Mouse (Mus musculus) stomach, postnatal 0 days (tissue): ENCODE data around the gene Syt9.

Source experiments
- CTCF ChIP-seq: IDR thresholded peaks from 2 replicates; pipeline ENCODE4 v1.5.1; 2016; ENCODE audit warnings: antibody characterized with exemption, low read depth, mild to moderate bottlenecking, moderate library complexity
- EP300 ChIP-seq: optimal IDR thresholded peaks from 2 replicates; pipeline ENCODE3; 2016; ENCODE audit warnings: antibody characterized with exemption

DNA sequence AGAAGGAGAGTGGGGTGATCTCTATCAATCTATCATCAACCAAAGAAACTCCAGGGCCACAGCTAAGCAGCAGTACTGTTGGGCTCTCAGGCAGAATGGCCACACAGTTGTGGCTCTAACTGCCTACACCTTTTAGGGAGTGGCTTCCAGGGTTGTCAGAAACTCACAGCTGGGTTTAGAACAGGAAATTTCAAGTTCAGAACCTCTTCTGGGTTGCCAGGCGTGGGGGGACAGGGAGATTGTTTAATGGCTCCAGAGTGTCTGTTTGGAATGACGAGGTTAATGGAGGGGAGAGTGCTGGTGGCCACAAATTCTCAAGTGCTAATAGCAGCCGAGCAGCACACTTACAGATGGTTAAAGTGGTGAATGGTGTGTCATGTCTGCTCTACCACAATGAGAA lies 92.4 kb downstream of the Syt9 start:
- TF ChIP-seq CTCF: no peak
- no peak for TF ChIP-seq EP300
